Mouse (Mus musculus): ENCODE results near the gene Zfp414. TPM values are rescaled to one million over a fixed set of nuclear protein-coding genes. Genes with fewer than 3 reads are reported as not detected.

Gene Zfp414
- polyA plus RNA-seq, 1 experiment from 2014 or later, result 85.9 TPM

Other genes with a start within 250 kb of the Zfp414 start
- gene Zfp101, start 234.4 kb upstream of the Zfp414 start, polyA plus RNA-seq (2014; fragmentation: Nextera tagmentation; extraction: Ambion mirVana), result 12.7 and 13.2 TPM in 2 replicates
- gene Actl9, start 196.2 kb upstream of the Zfp414 start, polyA plus RNA-seq (2014; fragmentation: Nextera tagmentation; extraction: Ambion mirVana), result not detected in 2 replicates
- 47.7 and 59.0 TPM in 2 replicates for gene Adamts10, start 104.9 kb upstream of the Zfp414 start, polyA plus RNA-seq (2014; fragmentation: Nextera tagmentation; extraction: Ambion mirVana)
- 1.7 and 2.0 TPM in 2 replicates for gene Myo1f, start 73.4 kb upstream of the Zfp414 start, polyA plus RNA-seq (2014; fragmentation: Nextera tagmentation; extraction: Ambion mirVana)
- 0.37 and 0.70 TPM in 2 replicates for gene Pram1, start 9.0 kb downstream of the Zfp414 start, polyA plus RNA-seq (2014; fragmentation: Nextera tagmentation; extraction: Ambion mirVana)
- 161 and 173 TPM in 2 replicates for gene Hnrnpm, start 57.8 kb downstream of the Zfp414 start, polyA plus RNA-seq (2014; fragmentation: Nextera tagmentation; extraction: Ambion mirVana)
- gene March2, start 89.6 kb downstream of the Zfp414 start, polyA plus RNA-seq (2014; fragmentation: Nextera tagmentation; extraction: Ambion mirVana), result 69.0 and 72.1 TPM in 2 replicates
- gene Rab11b, start 131.4 kb downstream of the Zfp414 start, polyA plus RNA-seq (2014; fragmentation: Nextera tagmentation; extraction: Ambion mirVana), result 370 and 430 TPM in 2 replicates
- gene Angptl4, start 152.7 kb downstream of the Zfp414 start, polyA plus RNA-seq (2014; fragmentation: Nextera tagmentation; extraction: Ambion mirVana), result 19.1 and 25.1 TPM in 2 replicates
- 44.7 and 47.7 TPM in 2 replicates for gene Kank3, start 181.4 kb downstream of the Zfp414 start, polyA plus RNA-seq (2014; fragmentation: Nextera tagmentation; extraction: Ambion mirVana)
- 580 and 749 TPM in 2 replicates for gene Rps28, start 195.5 kb downstream of the Zfp414 start, polyA plus RNA-seq (2014; fragmentation: Nextera tagmentation; extraction: Ambion mirVana)
- gene Ndufa7, start 195.5 kb downstream of the Zfp414 start, polyA plus RNA-seq (2014; fragmentation: Nextera tagmentation; extraction: Ambion mirVana), result 487 and 568 TPM in 2 replicates
- 57.5 and 59.6 TPM in 2 replicates for gene Cd320, start 214.0 kb downstream of the Zfp414 start, polyA plus RNA-seq (2014; fragmentation: Nextera tagmentation; extraction: Ambion mirVana)
- not detected in 2 replicates for gene Gm7029, start 244.7 kb downstream of the Zfp414 start, polyA plus RNA-seq (2014; fragmentation: Nextera tagmentation; extraction: Ambion mirVana)